Mouse (Mus musculus) embryonic facial prominence, embryonic 14.5 days (tissue): Measurements from ENCODE around the gene Hoxd3. TPM values are rescaled to one million over a fixed set of nuclear protein-coding genes. Genes with fewer than 3 reads are reported as not detected.
A peak's percentile ranks its signal among the peaks of the same experiment; 100 is the strongest.

Source experiments
- ATAC-seq: fragments of 200-750 bp; cut with Nextera tagmentation; 2 replicates; pipeline ENCODE4 v1.8.0; 2017; ENCODE audit warnings: low read depth, moderate number of reproducible peaks, moderate TSS enrichment
- DNase-seq: peaks from one replicate; pipeline ENCODE4 v3.0.0-alpha.2; 2015; ENCODE audit warnings: low spot score
- H3K27ac ChIP-seq: fragments of 300-500 bp; sonication (generic); replicated peaks from 2 replicates; pipeline ENCODE4 v1.5.1; 2014; ENCODE audit warnings: low read depth, mild to moderate bottlenecking, low read length, moderate library complexity
- H3K27me3 ChIP-seq: fragments of 300-500 bp; sonication (generic); replicated peaks from 2 replicates; pipeline ENCODE4 v1.6.1; 2014; ENCODE audit warnings: low read length; ENCODE audit not compliant: control insufficient read depth, insufficient read depth
- H3K36me3 ChIP-seq: fragments of 300-500 bp; sonication (generic); 2 replicates; pipeline ENCODE4 v1.6.1; 2014; ENCODE audit warnings: low read length, mixed read lengths; ENCODE audit not compliant: control insufficient read depth, insufficient read depth
- H3K4me1 ChIP-seq: fragments of 300-500 bp; sonication (generic); 2 replicates; pipeline ENCODE4 v1.6.1; 2014; ENCODE audit warnings: antibody characterized with exemption, low read length; ENCODE audit not compliant: control insufficient read depth, insufficient read depth
- H3K4me2 ChIP-seq: fragments of 300-500 bp; sonication (generic); 2 replicates; pipeline ENCODE4 v1.6.1; 2014; ENCODE audit warnings: low read depth, mild to moderate bottlenecking, low read length, moderate library complexity, mixed read lengths
- H3K4me3 ChIP-seq: fragments of 300-500 bp; sonication (generic); 2 replicates; pipeline ENCODE4 v1.5.1; 2014; ENCODE audit warnings: low read depth, mild to moderate bottlenecking, low read length
- H3K9ac ChIP-seq: fragments of 300-500 bp; sonication (generic); 2 replicates; pipeline ENCODE4 v1.6.1; 2014; ENCODE audit warnings: low read depth, mild to moderate bottlenecking, low read length, moderate library complexity, mixed read lengths
- H3K9me3 ChIP-seq: fragments of 300-500 bp; sonication (generic); 2 replicates; pipeline ENCODE4 v1.6.1; 2016; ENCODE audit warnings: low read length; ENCODE audit not compliant: control insufficient read depth
- WGBS: fragments of 180-500 bp; shearing (Covaris S2); extraction: QIAGEN DNeasy Blood & Tissue Kit; methylation state at CpG from one replicate; pipeline ENCODE4 v1.1.7; 2014; 5-methylcytosine and 5-hydroxymethylcytosine counted together
- microRNA counts: library from miRNA; unstranded; fragments of <30 nt; microRNA quantifications from one replicate; lab custom pipeline; 2017
- microRNA-seq: library from miRNA; unstranded; fragments of <30 nt; microRNA quantifications from one replicate; pipeline ENCODE4, GENCODE M21; 2016; ENCODE audit warnings: borderline number of aligned reads
- polyA plus RNA-seq: library from polyadenylated mRNA; unstranded; fragments of >200 nt; fragmentation: Nextera tagmentation; extraction: Ambion mirVana; gene quantifications from 2 replicates; pipeline ENCODE4 v1.2.1, GENCODE M21; 2014

Gene Hoxd3
- polyA plus RNA-seq, 1 experiment from 2014 or later = 3.8 TPM

DNA sequence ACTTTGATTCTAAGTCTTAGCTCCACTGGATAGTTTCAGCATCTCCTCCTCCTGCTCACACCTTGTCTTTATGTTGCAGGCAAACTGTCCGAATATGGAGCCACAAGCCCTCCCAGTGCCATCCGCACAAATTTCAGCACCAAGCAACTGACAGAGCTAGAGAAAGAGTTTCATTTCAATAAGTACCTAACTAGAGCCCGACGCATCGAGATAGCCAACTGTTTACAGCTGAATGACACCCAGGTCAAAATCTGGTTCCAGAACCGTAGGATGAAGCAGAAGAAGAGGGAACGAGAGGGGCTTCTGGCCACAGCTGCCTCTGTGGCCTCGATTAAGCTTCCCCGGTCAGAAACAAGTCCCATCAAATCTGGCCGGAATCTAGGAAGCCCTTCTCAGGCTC is 52.2 kb downstream of the Hoxd3 start:
- ATAC-seq = no peak
- Histone ChIP-seq H3K4me2 (peak overlapping the region; percentile 93; the same call in 1 of the 2 replicates), H3K9me3 (no peaks in the 10 kb centered on the region), H3K27ac (no peak overlapping the region), H3K36me3 (no peaks in the 10 kb centered on the region), H3K9ac (no peak overlapping the region), H3K4me1 (peaks cover 12% of the 10 kb centered on the region), H3K4me3 (peak overlapping the region; percentile 51; the same call in 1 of the 2 replicates), H3K27me3 (peaks cover 81% of the 10 kb centered on the region)
- 42% methylated on average over 10 of the region's 10 CpGs for WGBS
- no peak for DNase-seq

DNA sequence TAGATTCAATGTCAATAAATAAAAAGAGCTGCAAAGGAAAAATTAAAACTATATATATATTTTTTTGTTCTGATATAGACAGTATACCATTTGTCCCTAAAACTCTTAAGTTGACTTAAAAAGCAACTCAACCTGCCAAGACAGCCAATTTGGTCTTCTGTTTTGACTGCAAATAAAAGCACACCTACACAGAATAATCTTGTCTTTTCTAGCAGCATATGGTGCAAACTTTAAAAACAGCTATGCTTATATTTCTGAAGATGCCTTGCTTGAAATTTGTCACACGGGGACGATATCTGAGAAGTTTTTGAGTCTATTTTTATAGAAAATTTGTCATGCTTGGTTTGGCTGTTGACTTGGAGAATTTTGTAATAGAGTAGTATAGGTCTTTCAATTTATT is 62.6 kb downstream of the Hoxd3 start:
- DNase-seq (no peak), ATAC-seq (no peak)
- Histone ChIP-seq H3K4me3 (no peak overlapping the region), H3K36me3 (no peaks in the 10 kb centered on the region), H3K4me2 (no peak overlapping the region), H3K27me3 (no peaks in the 10 kb centered on the region; the same call in 1 of the 2 replicates), H3K4me1 (no peaks in the 10 kb centered on the region), H3K9me3 (no peaks in the 10 kb centered on the region), H3K9ac (no peak overlapping the region), H3K27ac (no peak overlapping the region)
- WGBS = 80% methylated on average over 2 of the region's 2 CpGs

DNA sequence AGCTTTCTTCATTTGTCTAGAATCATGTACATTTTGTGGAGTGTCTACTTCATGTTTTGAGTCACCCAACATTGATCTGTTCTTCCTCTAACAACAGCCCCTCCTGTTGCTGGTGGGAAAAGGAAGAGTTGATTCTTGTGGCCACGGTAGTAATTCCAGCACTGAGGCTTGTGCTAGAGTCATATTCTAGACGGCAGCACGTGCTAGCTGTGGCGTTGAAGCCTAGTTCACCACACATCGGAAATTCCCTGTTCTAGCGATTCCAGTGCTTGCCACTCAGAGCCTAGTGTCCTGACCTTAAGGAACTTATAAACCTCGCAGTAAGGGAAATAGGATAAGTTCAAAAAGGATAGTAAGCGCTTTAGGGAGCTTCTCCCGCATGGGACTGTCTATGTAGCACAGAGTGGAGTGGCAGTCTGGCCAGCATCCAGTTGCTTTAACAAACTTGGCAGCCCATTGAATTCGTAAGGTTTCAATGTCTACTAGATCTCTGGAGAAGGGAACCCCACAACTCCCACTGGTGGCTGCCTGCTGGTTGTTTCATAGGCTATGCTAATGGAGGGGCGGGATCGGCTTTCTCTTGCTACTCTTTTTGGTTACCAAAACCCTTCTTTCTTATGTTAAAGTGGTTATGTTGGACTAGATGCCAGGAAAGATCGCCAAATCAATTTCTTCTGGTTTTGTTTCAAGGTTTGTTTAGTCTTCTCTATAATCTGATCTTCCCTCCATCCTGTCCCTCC is 66.0 kb downstream of the Hoxd3 start:
- Histone ChIP-seq H3K27ac (no peak overlapping the region), H3K4me2 (no peak overlapping the region), H3K36me3 (no peaks in the 10 kb centered on the region), H3K4me1 (no peaks in the 10 kb centered on the region), H3K4me3 (no peak overlapping the region), H3K27me3 (no peaks in the 10 kb centered on the region), H3K9ac (no peak overlapping the region), H3K9me3 (no peaks in the 10 kb centered on the region)
- ATAC-seq = no peak
- DNase-seq = peak; percentile 72
- WGBS = 58% methylated on average over 13 of the region's 13 CpGs

DNA sequence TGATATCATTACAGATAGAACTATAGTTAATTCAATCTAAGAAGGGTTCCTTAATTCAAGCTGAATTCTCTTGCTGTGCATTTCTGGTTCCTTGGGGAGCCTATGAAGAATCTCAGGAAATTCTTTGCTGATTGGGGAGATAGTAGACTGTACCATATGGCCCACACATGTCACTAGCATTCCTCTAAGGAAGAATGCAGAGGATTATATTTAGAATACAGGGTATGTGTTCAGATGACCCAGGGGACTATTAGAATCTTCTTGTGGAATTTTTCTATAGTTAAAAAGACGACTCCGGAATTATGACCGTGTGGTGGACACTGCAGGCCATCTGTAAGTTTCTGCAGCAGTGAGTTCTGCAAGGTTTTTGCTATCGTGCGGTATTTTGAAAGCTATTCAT is 69.7 kb downstream of the Hoxd3 start:
- H3K4me1 ChIP-seq = no peaks in the 10 kb centered on the region
- 39% methylated on average over 5 of the region's 5 CpGs for WGBS
- no peak overlapping the region for H3K4me2 ChIP-seq
- H3K27ac ChIP-seq = no peak overlapping the region; the same call in 1 of the 2 replicates
- H3K36me3 ChIP-seq = no peaks in the 10 kb centered on the region
- ATAC-seq (no peak), DNase-seq (peak; percentile 57)
- H3K9me3 ChIP-seq = no peaks in the 10 kb centered on the region
- no peak overlapping the region for H3K9ac ChIP-seq
- H3K27me3 ChIP-seq = no peaks in the 10 kb centered on the region
- no peak overlapping the region for H3K4me3 ChIP-seq

DNA sequence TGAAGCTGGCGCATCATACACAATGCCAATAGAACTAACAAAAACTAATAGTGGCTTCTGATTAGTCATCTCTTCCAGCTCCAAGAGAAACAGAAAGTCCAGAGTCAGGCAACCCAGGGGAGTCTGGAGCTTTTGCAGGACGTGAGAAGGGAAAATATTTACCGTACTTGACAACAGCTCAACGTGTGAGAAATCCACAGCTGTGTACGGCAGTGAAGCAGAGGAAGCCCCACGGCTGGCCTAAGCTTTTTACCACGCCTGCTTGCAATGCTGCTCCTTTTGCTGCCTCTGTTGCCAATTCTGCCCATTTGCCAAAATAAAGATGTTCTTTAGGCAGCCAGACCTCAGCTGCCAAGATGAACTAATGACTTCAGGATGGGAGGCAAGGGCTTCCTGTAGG is 83.8 kb downstream of the Hoxd3 start:
- no peak overlapping the region for H3K9ac ChIP-seq
- H3K36me3 ChIP-seq = no peaks in the 10 kb centered on the region
- H3K27ac ChIP-seq = no peak overlapping the region
- 0 out of 2 replicates have a peak, but pooled peaks cover 7% of the 10 kb centered on the region for H3K4me1 ChIP-seq
- H3K9me3 ChIP-seq = no peaks in the 10 kb centered on the region
- no peak for ATAC-seq
- no peak overlapping the region for H3K4me3 ChIP-seq
- 47% methylated on average over 7 of the region's 7 CpGs for WGBS
- peak overlapping the region; percentile 4; the same call in 1 of the 2 replicates for H3K4me2 ChIP-seq
- DNase-seq = peak; percentile 64
- H3K27me3 ChIP-seq = no peaks in the 10 kb centered on the region

MicroRNAs within 50 kb of the gene (microRNA counts, 519-probe panel; counts per million panel counts)
- microRNA mmu-miR-10b (lab: Ali Mortazavi, UCI) = 2,742 counts per million, percentile 59 among the panel's probes with 10 or more counts

Small RNA genes within 50 kb of the gene (microRNA-seq; reads per million reads assigned to microRNA genes)
- gene Gm44463 (not detected), gene Mir10b (6,645 reads per million, percentile 92 among the genes with 10 or more reads in this experiment)

Other genes starting within 250 kb of the Hoxd3 start
- 25.5 and 27.8 TPM in 2 replicates for gene Lnpk, start 132.5 kb upstream of the Hoxd3 start, polyA plus RNA-seq
- not detected in 2 replicates for gene Evx2, start 52.4 kb upstream of the Hoxd3 start, polyA plus RNA-seq
- gene Hoxd13, start 43.6 kb upstream of the Hoxd3 start, polyA plus RNA-seq = not detected in 2 replicates
- gene Hoxd12, start 36.9 kb upstream of the Hoxd3 start, polyA plus RNA-seq = not detected in 2 replicates
- gene Hoxd11, start 32.4 kb upstream of the Hoxd3 start, polyA plus RNA-seq = not detected in 2 replicates
- 0.37 and 0.45 TPM in 2 replicates for gene Hoxd10, start 20.0 kb upstream of the Hoxd3 start, polyA plus RNA-seq
- 2.0 and 2.3 TPM in 2 replicates for gene Hoxd9, start 14.2 kb upstream of the Hoxd3 start, polyA plus RNA-seq
- gene Hoxd8, start 7.3 kb upstream of the Hoxd3 start, polyA plus RNA-seq = 8.7 and 10.3 TPM in 2 replicates
- gene Hoxd4, start within 50 bp of the Hoxd3 start, polyA plus RNA-seq = 0.63 and 0.82 TPM in 2 replicates
- gene Gm28230, start 14.8 kb downstream of the Hoxd3 start, polyA plus RNA-seq = 0.13 TPM in 1 of 2 replicates, not detected in the other
- gene Hoxd1, start 51.1 kb downstream of the Hoxd3 start, polyA plus RNA-seq = 3.9 and 4.7 TPM in 2 replicates
- gene Mtx2, start 113.9 kb downstream of the Hoxd3 start, polyA plus RNA-seq = 121 and 140 TPM in 2 replicates